Mouse (Mus musculus): ENCODE results near the gene Zfp53.

- TF ChIP-seq CTCF (IDR thresholded peaks at IDR 0.05; ENCODE audit: control insufficient read depth, insufficient read depth, low read length): no peak
- TF ChIP-seq POLR2A (IDR thresholded peaks at IDR 0.05; ENCODE audit: borderline replicate concordance, control insufficient read depth, low read depth, low read length): no peak
These were observed 28.4 kb downstream of the Zfp53 start for GRCm38 (mm10) chr17:21517130-21517671.

Data from bone marrow, adult 2 months (tissue).